Mouse (Mus musculus): ENCODE measurements around the gene Ugdh.

Gene Ugdh

GRCm38 (mm10) chr5:65428321-65428720, 7.4 kb downstream of the Ugdh start:
- DNase-seq (ENCODE audit: low spot score), result no peak

DNA sequence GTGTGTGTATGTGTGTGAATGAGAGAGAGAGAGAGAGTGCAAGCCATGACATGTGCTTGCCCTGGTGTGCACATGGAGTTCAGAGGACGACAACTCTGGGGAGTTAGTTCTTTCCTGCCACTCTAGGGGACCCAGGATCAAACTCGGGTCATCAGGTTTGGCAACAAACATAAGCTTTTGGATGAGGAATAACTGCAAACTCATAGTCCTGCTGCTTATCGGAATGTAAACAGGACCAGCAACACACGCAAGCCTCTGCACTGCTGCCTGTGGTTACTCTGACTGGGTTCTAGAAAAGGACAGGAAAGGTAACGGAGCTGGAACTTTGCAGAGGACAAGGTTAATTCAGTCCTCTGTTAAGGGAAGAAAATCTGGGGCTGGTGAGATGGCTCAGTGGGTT, 10.5 kb downstream of the Ugdh start:
- DNase-seq (ENCODE audit: low spot score), result no peak

DNA sequence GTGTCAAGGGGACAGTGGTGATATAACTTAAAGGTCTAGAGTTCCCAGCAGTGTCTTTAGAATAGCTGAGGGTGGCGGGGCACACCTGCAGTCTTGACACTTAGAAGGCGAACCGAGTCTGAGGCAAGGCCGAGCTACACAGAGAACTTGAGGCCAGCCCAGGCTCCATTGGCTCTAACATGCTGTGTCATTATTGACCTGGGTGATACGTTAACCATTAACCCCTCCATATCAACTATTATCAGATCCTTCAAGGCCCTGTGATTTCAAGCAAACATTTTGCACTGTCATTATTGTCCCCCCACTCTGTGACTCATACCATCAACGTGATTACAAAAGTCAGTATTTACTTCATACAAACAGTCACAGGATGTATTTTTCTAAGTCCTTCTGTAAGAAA, 11.5 kb downstream of the Ugdh start:
- no peak for DNase-seq (ENCODE audit: low spot score)

DNA sequence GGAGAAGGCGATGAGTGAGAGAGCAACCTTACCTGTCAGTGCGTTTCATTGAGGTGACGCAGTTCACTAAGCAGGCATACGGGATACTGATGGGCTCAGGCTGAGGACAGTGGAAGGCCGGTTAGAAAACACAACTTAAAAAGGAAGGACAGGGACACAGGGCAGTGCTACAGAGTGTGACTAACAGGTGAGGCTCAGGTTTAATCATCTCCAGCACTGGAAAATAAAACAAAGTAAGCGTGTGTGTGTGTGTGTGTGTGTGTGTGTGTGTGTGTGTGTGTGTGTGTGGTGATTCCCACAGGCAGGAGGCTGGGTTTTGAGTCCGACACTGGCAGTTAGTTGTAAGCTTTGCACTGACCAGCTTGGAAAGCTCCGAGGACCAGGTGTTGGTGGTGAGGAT, 12.9 kb downstream of the Ugdh start:
- DNase-seq (ENCODE audit: low spot score), result no peak

DNA sequence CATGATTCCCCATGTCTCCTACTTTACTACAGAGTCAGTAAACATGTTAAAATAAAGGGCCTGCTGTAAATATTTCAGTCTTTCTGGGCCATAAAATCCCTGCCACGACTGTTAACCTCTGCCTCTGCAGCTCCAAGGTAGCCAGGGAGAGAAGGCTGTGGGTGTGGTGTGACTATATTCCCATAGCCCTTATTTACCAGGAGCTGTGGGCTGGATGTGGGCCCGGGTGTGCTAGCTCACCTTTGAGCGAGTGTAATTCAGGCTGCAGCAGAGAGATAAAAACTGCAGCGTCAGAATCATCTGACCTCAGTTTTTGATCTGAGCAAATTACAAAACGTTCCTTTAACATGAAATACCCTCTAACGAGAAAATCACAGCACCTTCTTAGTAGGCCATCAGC, 14.9 kb downstream of the Ugdh start:
- no peak for DNase-seq (ENCODE audit: low spot score)

GRCm38 (mm10) chr5:65419136-65419535, 16.6 kb downstream of the Ugdh start:
- no peak for DNase-seq (ENCODE audit: low spot score)

- no peak for DNase-seq (ENCODE audit: low spot score)
Measured at GRCm38 (mm10) chr5:65415653-65416458, 19.9 kb downstream of the Ugdh start.

DNA sequence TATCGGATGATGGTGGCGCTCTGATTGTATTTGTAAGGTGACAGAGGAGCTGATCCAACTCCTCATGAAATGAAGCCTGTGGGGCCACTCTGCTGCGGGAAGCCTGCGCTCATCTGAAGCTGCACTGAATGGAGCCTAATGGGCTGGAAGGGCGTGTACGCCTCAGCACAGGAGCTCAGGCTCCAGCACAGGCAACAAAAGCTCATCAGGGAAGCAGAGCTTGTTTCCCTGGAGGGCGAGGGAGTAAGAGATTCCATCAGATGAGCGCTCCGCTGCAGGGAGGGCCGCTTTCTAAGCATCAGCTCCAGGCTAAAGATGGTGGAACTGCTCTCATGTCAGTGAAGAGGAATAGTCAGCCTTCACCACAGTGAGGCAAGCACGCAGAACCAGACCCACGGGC, 27.8 kb downstream of the Ugdh start:
- DNase-seq (ENCODE audit: low spot score), result no peak

DNA sequence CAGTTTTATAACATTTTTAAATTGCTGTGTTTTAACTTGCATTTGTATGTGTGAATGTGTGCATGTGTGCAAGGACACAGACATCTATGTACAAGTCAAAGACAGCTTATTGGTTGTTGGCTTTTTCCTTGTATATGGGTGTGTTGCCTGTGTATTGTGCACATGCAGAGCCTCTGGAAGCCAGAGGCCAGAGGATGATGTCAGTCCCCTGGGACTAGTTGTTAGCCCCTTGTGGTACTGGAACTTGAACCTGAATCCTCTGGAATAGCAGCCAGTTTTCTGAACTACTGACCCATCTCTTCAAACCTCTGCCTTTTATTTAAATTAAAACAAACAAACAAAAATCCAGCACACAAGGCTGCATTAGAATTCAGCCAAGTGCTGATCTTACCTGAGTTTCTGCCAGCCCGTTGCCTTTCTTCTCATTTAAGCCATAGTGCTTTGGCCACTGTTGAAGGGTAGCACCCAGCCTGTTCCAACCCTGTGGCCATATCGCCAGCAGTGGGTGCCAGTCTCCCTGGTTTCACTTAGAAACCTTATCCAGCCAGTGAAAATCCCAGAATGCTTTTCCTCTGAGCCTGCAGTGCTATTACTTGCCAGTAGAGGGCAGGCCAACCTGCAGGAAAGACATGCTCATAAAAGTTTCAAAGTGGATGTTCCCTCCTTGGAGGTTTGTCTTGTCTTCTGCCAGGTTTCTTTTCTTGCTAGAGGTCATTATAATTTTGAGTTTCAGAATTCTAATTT, 34.3 kb downstream of the Ugdh start:
- peak; percentile 61 for DNase-seq (ENCODE audit: low spot score)

DNA sequence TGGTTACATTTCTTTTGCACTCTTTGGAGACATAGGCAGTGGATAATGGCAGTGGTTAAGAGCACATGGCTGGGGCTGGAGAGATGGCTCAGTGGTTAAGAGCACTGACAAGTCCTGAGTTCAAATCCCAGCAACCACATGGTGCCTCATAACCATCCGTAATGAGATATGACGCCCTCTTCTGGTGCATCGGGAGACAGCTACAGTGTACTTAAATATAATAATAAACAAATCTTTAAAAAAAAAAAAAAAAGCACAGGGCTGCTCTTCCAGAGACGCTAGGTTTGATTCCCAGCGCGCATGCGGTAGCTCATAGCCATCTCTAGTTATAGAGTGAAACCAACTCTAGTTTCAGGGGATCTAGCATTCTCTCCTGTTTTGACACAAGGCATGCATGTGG, 41.3 kb downstream of the Ugdh start:
- DNase-seq (ENCODE audit: low spot score), result no peak

- no peak for DNase-seq (ENCODE audit: low spot score)
Measured at GRCm38 (mm10) chr5:65391753-65392152, 44.0 kb downstream of the Ugdh start.

- DNase-seq (ENCODE audit: low spot score), result peak; percentile 99
Measured at GRCm38 (mm10) chr5:65390648-65391644, 44.8 kb downstream of the Ugdh start, which contains the start of the genes Rpl9 and Lias. TSS of gene Rpl9 (minus strand) at chr5:65391444. TSS of gene Lias (plus strand) at chr5:65391497.

GRCm38 (mm10) chr5:65387008-65387867, 48.5 kb downstream of the Ugdh start:
- no peak for DNase-seq (ENCODE audit: low spot score)

DNA sequence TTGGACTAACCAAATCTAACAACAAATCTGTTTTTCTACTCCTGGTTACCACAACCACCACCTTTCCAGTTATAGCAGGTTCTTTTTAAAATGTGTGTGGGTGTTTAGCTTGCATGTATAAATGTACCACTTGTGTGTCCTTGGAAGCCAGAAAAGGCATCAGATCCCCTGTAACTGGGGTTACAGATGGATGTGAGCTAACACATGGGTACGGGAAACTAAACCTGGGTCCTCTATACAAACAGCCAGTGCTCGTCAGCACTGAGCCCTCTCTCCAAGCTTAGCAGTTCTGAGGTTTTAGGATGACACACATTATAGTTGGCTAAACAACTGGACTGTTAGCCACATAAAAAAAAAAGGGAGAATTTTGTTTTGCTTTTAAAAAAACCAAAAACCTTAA, 50.0 kb downstream of the Ugdh start:
- DNase-seq (ENCODE audit: low spot score), result no peak

DNA sequence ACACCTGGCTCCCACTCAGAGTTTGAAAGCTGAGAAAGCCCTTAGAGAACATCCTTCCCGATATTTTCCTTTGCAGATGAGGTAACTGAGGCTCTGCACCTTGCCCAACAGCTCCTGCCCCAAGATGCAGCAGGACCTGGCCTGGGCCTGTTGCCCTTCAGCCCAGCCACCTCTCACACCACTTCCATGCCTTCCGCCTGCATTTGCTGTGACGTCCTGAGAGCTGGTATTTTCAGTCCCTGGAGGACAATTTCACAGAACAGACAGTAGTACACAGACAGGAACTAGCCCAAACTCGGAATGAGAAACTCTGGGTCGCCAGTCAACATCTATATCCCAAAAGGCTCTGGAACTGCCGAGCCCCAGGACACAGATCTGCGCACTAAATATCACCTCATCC, 61.0 kb downstream of the Ugdh start:
- no peak for DNase-seq (ENCODE audit: low spot score)

DNA sequence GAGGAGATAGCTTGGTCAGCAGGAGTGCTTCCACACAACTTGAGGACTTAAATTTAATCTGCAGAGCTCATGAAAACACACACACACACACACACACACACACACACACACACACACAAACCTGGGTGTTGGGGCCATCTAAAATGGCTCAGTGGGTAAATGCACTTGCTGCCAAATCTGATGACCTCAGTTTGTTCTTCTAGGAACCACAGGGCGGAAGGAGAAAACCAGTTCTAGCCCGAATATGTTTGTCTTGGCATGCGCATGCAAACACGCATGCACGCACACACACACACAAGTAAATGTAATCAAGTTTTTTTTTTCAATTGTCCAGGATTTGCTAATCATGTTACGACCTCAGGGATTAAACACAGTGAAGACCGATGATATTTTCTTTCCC, 64.2 kb downstream of the Ugdh start:
- no peak for DNase-seq (ENCODE audit: low spot score)

DNA sequence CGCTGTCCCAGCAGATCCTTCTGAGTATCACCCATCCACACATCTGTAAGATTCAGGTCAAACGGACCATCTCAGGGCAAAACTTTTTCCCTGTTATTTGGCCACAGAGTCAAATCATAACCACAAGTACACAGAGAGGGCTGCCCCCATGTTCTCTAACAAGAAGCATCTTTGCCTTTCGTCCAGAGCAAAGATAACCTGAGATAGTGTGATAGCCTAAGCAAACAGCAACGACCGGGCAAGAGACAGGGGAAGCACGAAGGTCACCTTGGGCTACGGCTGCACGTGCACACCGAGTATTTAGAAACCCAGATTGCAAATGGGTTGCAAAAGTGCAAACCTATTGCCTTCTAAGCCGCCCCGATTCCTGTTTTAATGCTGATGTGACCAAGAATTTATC, 67.9 kb downstream of the Ugdh start:
- DNase-seq (ENCODE audit: low spot score), result no peak
